Mouse (Mus musculus) right cerebral cortex, postnatal 25 days (tissue): ENCODE results near the gene Gnb3.

Source experiments
- DNase-seq: peaks from one replicate; pipeline ENCODE4 v3.0.0; 2022

The Gnb3 gene

GRCm38 (mm10) chr6:124791911-124792310 lies 48.2 kb downstream of the Gnb3 start:
- DNase-seq = no peak

- DNase-seq = no peak
Observed at GRCm38 (mm10) chr6:124790121-124790520, 50.0 kb downstream of the Gnb3 start.

GRCm38 (mm10) chr6:124789519-124789918 lies 50.6 kb downstream of the Gnb3 start:
- DNase-seq = no peak

GRCm38 (mm10) chr6:124787722-124788121 lies 52.4 kb downstream of the Gnb3 start:
- DNase-seq = no peak

- DNase-seq = peak; percentile 56
Observed at GRCm38 (mm10) chr6:124786756-124787420, 53.2 kb downstream of the Gnb3 start.
